Mouse (Mus musculus) layer of hippocampus, adult 18-20 months (tissue): Measurements from ENCODE around the gene Olfr76. TPM values are rescaled to one million over a fixed set of nuclear protein-coding genes. Genes with fewer than 3 reads are reported as not detected.
"Not testable (repeated sequence)": the region's sequence is repeated elsewhere in the genome, so short reads cannot be mapped to it uniquely, and the experiment has no call there.

ENCODE experiments used
- DNase-seq, 2 experiments: peaks; one replicate each; pipeline ENCODE4 v3.0.0; 2022; ENCODE audit warnings: low spot score in 2 of 2
- long read RNA-seq: library from polyadenylated mRNA; stranded (forward); transcript quantifications from one replicate; pipeline ENCODE4 v2.0.0, GENCODE M21; 2021
- total RNA-seq, 2 experiments: library from RNA; stranded (reverse); gene quantifications; 2 replicates each; pipeline ENCODE4 v1.2.3; 2021

Gene Olfr76
- total RNA-seq, result not detected
- long read RNA-seq, result 0 reads

DNA sequence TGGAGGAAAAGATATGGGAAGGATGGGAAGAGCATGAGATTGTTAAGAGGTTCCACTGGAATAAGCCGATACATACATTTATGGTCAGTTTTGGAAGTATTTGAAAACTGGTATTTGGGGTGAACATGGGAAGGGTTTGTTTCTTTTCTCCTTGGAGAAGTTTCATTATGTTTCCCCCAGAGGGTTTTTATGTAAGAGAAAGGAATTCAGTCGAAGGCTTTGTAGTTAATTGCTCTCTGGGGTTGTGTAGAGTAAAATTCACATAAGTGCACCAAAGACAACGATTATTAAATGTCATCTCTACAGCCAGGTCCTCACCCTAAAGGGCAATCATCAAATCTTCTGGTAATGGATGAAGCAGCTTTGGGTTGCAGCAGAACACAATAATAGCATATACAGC is at the start of gene Olfr76:
TSS of gene Olfr76 (minus strand) at position 101 of the 400 bp plus-strand sequence.
- DNase-seq, result no peak

DNA sequence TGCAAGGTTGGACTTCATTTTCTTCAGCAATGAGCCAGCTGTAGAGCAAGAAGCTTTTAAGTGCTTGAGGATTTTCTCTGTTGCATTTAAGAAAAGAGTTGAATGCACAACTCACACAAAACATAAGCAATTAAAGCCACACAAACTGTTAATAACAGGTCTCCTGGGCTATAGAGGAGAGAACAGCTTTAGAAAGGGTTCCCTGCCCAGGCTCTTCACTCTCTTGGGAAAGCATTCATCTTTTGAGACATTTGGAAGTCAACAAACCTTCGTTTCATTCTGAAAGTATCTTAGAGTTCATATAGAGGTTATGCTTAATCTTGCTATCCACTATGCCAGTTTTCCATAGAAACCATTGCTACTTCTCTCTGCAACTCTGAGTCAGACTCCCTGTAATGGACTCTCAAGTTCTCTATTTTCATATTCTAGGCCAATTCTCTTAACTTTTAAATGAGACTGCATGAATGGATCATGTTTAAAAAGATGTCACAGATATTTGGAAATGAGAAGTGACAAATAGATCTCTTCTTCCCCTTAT is 47.1 kb upstream of the Olfr76 start, which contains the start of gene Olfr1555-ps1:
TSS of gene Olfr1555-ps1 (minus strand) at position 51 of the 538 bp plus-strand sequence.
- DNase-seq, result not testable (repeated sequence)

DNA sequence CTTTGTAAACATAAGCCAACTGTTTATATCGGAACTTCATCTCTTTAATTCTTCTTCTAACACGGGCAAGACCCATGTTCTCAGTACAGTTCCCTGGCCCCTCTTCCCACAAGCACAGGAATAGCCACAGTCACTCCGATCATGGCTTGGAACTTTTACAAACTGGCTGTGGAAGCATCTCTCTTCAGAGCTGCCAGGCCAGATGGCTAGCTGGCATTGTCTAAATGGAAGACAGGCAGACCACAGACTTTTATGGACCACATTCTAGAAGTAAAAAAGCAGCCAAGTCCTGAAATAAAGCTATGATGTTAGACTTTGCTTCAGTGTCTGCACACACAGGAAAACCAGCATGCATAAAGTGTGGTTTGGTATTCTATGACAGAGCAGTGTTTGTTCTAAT is 22.4 kb upstream of the Olfr76 start:
- DNase-seq, result peak in 1 of 2 experiments; percentile 36

DNA sequence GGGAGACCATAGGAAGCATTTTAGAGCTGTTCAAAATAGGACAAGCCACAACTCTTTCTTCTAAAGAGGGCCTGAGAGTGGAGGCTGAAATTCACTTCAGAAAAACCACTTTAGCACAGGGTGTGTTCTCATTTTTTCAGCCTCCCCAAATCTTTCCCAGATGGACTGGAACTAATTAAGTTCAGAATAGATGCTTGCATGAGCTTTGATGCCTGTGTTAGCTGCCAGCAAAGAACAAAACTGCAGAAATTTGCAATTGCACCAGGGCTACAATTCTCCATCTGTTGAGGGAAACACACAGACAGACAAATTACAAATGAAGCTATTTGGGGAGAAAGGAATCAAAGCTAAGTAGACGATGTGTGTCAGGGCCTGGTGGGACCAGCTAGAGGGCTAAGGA is 20.4 kb upstream of the Olfr76 start:
- DNase-seq, result peak; percentile 69 to 86

DNA sequence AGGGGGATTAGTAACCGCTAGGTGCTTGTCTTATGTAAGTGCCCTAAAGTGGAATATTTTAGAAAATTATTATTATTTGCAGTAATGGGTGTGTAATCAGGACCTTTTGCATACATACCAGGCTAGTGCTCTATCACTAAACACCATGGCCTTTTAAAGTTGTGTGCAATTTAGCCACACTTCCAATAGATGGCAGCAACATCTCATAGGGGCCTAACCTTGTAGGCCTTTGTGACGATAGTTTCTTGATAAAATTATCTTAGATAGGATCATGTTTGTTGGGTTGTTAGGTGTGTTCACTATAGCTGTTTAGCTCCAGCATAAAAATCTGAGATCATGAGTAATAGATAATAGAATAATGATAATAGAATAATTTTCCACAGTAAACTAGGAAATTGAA is 11.3 kb upstream of the Olfr76 start:
- DNase-seq, result peak; percentile 18 to 74

DNA sequence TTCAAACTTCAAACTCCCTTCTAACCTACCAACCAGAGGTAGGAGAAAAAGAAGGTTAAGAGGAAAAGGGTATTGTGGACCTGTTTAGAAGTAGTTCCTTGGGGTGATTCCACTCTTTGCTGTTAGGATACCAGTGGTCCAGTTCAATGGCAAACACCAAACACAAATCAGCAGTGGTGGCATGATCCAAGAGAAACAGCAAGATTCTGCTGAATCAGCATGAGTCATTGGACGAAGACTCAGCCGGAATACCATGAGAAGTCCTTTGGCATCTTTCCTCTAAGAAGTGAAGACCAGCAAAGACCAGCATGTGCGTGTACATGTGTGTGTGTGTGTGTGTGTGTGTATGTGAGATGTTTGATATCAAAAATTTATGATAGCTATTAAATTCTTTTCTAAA is 6.5 kb downstream of the Olfr76 start:
- no peak for DNase-seq

DNA sequence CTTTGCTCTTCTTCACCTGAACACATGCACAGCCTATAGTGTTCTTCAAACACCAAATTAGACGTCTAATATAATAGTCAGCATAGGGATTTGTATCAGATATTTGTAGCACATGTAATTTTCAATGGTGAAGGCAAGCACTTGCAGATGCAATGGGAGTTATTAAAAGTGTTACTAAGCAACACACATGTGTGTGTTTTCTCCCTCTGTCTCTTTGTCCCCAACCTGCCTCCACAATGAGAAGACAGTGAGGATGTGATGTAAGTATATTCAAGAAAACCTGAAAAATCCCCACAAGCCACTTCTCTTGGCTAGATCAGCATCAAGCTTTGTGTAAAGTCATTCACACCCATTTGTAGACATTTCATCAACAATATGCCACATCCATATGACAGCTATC is 7.2 kb downstream of the Olfr76 start, which contains the start of gene Olfr1428:
TSS of gene Olfr1428 (minus strand) at position 101 of the 400 bp plus-strand sequence.
- DNase-seq, result no peak

DNA sequence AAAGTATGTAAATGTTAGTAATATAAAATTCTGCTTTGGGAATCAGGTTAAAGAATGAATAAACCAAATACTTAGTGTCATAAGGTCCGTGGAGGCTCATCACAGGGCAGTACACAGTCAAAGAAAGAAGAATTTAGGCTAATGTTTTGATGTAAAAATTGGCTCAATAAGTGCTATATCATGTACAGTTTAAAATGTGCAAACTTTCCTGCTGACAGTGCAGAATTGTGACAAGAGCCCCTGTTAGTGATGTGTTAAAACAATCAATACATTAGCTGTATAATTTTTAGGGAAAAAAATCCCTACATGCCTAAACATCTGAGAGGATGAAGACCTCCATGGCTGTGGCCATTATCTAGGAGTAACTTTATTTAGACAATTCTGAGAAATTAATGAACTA is 9.2 kb downstream of the Olfr76 start:
- no peak for DNase-seq

DNA sequence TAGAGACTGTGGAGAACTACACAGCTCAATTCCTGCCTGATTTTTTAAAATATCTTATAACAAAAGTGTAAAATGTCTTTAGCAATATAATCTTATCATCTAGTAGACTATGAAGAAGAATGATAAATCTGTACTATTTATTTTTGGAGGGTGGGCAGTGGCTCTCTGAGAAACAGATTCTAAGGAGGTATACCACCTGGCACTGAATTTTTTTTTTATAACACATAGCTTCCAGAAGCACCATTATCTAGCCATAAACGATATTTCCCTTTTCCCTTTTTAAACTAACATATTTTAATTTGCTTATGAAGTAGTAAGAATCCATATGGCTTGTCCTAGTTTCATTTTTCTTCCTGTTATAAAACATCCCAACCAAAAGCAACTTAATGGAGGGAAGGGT is 18.5 kb downstream of the Olfr76 start:
- DNase-seq, result peak in 1 of 2 experiments; percentile 1

DNA sequence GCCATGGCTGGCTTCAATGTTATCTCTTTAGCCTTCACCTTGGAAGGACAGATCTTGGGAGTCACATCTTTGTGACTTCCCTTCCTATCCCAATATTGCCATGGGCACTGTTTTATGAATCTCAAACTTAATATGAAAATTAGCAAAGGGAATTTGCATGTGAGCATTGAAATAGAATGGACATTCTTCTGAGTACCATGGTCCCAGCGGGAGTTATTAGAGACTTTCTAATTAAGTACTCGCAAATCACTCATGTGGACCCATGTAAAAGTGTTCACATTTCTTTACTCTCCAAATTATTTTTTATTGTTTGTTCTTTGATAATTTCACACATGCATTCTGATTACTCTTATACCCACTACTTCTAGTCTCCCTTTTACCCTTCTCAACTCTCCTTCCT is 19.8 kb downstream of the Olfr76 start, which contains the start of gene Olfr1427:
TSS of gene Olfr1427 (minus strand) at position 101 of the 400 bp plus-strand sequence.
- DNase-seq, result no peak

DNA sequence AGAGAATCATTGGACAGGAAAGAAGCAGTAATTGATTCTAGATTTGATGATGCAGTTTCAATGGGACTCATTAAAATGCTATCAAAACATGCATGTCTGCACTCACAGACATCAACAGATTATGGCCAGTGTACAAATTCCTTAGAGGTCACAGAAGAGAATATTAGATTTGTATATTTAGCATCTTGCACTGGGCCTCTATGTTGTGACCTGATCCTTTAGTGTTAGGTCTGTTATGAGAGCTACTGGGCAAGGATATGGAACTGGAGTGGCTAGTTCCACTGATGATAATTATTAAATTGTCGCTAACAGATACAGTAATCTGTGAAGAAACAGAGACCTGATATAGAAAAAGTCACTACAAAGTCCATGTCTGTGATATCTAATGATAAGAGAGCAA is 31.1 kb downstream of the Olfr76 start, which contains the start of gene Olfr1426:
TSS of gene Olfr1426 (minus strand) at position 101 of the 400 bp plus-strand sequence.
- no peak for DNase-seq

DNA sequence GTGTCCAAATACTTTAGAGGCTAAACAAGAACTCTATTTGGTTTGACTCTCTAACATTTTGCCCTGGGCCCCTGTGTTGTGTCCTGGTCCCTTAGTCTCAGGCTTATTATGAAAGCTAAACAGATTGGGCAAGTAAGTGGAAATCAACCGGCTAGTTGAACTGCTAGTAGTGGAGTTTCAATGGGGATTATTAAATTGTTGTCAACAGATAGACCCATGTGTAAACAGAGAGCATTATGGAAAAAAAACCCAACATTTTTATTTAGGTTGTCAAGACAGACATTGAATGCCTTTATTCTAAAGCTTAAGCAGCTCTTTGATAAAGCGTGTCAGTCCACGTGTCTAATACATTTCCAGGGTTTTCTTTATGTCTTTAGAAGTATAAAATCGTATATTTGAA is 45.4 kb downstream of the Olfr76 start, which contains the start of gene Olfr1425:
TSS of gene Olfr1425 (minus strand) at position 101 of the 400 bp plus-strand sequence.
- DNase-seq, result not testable (repeated sequence)

DNA sequence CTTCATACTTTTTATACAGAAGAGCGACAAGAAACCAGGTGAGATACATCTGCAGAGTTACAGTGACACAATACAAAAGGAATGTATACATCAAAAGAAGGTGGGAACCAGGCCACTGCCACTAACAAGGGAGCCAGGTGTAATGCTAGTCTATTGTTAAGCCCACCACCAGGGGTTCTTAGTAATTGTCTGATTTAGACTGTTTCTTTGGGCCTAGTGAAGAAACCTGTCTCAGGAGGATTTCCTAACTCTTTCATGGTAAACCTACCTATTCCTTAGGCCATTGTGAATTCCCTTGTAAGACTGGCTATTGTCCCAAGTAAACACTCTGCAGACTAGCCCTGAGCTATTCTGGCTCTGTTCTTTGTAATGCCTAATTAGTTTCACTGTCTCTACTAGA is 53.5 kb downstream of the Olfr76 start:
- not testable (repeated sequence) for DNase-seq

Other genes with a start within 250 kb of the Olfr76 start
- gene Olfr1419, start 248.1 kb downstream of the Olfr76 start, total RNA-seq, result not detected
- gene Olfr1420, start 236.6 kb downstream of the Olfr76 start, total RNA-seq, result not detected
- 10 to 100 TPM; 22.7 to 23.3 TPM for gene Patl1, start 210.8 kb downstream of the Olfr76 start, total RNA-seq
- 10 to 100 TPM; 51.3 to 52.5 TPM for gene Osbp, start 157.3 kb downstream of the Olfr76 start, total RNA-seq
- gene Olfr1423, start 81.9 kb downstream of the Olfr76 start, total RNA-seq, result not detected
- not detected for gene Olfr1424, start 60.5 kb downstream of the Olfr76 start, total RNA-seq
- gene Olfr1425, start 45.5 kb downstream of the Olfr76 start, total RNA-seq, result not detected
- gene Olfr1426, start 31.2 kb downstream of the Olfr76 start, total RNA-seq, result not detected
- not detected for gene Olfr1427, start 19.9 kb downstream of the Olfr76 start, total RNA-seq
- gene Olfr1428, start 7.3 kb downstream of the Olfr76 start, total RNA-seq, result not detected
- not detected for gene Olfr1555-ps1, start 46.9 kb upstream of the Olfr76 start, total RNA-seq
- not detected for gene Olfr1431, start 77.4 kb upstream of the Olfr76 start, total RNA-seq
- gene Olfr1432, start 109.4 kb upstream of the Olfr76 start, total RNA-seq, result not detected
- gene Olfr262, start 118.5 kb upstream of the Olfr76 start, total RNA-seq, result not detected
- gene Olfr235, start 137.8 kb upstream of the Olfr76 start, total RNA-seq, result not detected
- not detected for gene Olfr1434, start 156.7 kb upstream of the Olfr76 start, total RNA-seq
- not detected for gene Olfr1436, start 175.9 kb upstream of the Olfr76 start, total RNA-seq
- not detected for gene Olfr1437, start 201.9 kb upstream of the Olfr76 start, total RNA-seq
- not detected for gene Olfr1438-ps1, start 212.7 kb upstream of the Olfr76 start, total RNA-seq